Mouse (Mus musculus) erythroid progenitor cell, adult 5-6 weeks (primary cell): ENCODE measurements at regions not wholly inside any gene's neighbourhood (a gene's known extent, or its start where the extent isn't known, plus 50 kb on each side); places are given as distances from the start of the nearest gene placed in this dataset.

ENCODE experiments used
- ATAC-seq: replicated peaks from 2 replicates; pipeline ENCODE4 v1.8.0; 2016; ENCODE audit warnings: moderate number of reproducible peaks, mild to moderate bottlenecking, moderate TSS enrichment, inconsistent platforms; ENCODE audit not compliant: poor library complexity, low FRiP score, severe bottlenecking

DNA sequence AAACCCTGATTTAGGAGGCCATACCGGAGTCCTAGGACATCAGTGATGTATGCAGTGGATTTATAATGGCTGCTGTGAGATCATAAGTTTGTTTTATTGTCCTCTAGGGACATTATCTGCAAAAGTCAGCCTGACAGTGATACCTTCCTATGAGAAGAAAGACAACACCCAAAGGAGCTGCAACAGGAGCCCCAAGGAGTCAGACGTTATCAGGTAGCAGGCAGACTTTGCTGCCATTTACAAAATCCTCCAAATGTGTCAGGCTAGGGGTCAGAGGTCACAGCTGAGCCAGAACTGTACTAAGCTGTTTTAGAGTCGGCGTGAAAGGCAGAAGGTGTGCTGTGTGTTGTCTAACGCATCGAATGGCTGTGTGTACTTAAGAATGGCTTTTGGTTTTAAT is 65.4 kb upstream of the Kif2a start:
- ATAC-seq: peak; percentile 44

DNA sequence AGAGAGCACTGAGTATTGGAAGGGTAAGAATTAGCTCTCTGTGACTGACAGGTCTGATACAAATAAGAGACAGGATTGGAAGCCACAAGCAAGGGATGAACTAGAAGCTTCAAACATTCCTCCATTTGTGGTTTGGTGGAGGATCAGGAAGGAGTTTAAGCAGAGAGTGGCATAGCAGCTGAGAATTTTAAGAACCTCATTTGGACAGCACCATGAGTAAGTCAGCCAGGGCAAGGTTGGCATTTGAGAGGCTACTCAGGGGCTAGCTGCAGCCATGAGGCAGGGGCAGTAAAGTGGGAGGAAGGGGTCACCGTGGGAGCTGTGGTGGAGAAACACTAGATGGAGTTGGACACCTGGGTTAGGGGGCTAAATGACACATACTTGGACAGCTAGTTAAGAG is 56.2 kb upstream of the Kif2a start:
- ATAC-seq: no peak

DNA sequence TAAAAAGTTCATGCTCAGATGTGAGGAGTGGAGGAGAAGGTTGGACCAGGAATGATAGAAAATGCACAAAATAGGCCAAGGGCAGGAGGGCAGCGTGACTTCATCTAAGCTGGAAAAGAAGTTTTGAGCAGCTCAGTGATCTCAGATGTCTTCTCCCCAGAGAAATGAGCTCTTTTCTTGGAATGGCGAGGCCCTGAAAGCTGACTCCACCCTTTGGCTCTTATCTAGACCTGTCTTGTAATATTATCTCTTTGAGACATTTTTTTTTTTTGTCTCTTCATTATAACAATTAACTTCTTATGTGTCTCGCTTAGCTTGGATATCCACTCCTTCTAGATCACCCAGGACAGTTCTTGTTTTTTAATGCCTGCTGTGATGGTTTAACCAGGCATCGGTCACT is 53.0 kb upstream of the Kif2a start:
- ATAC-seq: no peak

DNA sequence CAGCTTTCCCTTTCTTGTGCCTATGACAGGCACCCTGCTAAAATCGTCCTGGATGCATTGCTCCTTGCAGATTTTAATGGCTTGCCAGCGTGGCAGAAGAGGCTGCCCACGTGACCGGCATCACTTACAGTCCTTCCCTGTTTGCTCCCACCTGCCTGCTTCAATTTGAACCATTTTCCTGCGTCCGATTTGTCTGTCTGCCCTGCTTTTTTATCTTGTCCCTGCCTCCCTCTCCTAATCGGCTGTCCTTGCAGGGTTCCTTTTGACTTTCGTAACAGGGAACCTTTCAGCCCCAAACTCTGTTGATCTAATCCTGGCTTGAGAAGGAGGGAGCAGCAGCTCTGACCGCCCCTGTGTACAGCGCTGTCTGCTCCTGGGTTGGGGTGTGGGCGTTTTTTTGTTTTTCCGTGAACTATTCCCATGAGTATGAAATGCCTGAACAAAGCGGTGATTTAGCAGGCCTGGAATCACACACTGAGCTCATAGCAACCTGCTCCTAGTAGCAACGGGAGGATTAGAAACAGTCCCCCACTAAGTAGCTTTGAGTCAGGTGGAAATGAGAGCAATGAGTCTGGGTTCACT is 51.2 kb upstream of the Kif2a start:
- no peak for ATAC-seq

DNA sequence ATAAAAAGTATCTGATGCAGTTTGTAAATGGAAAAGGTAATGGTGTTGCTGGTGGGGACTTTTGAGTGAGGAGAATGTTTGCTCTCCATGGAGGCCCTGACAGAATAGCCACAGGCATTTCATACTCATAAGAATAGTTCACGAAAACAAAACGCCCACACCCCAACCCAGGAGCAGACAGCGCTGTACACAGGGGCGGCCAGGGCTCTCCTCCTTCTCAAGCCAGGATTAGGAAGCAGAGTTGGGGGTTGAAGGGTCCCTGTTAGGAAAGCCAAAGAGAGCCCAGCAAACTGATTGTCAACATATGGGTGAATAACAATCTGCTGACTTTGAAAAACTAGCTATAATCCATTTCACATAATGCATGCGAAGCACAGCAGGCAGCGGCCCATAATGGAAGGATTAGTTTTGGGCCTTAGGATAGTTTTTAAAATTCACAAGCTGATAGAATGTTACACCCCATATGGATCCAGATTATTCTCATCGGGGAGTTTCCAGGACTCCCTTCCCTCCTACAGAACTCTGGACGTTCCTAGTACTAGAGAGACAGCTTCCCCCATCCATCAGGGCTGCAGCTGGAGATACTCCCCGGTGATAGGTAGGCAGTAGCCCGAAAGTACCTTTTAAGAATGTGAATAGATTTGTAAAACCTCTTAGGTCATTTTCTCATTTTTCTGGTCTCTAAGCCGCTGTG is 50.6 kb upstream of the Kif2a start:
- ATAC-seq: no peak
